Mouse (Mus musculus) cerebellum, adult 11-12 months (tissue): ENCODE data around the gene Exoc2.
A peak's percentile ranks its signal among the peaks of the same experiment; 100 is the strongest.

Experiments used
- DNase-seq: peaks from one replicate; pipeline ENCODE4 v3.0.0; 2022

Gene Exoc2

GRCm38 (mm10) chr13:30880310-30880709, 93.6 kb downstream of the Exoc2 start:
- no peak for DNase-seq

GRCm38 (mm10) chr13:30879871-30880270, 94.0 kb downstream of the Exoc2 start:
- DNase-seq: peak; percentile 19

- no peak for DNase-seq
These were observed 98.1 kb downstream of the Exoc2 start for GRCm38 (mm10) chr13:30875825-30876224.

- DNase-seq: no peak
These were observed 100.4 kb downstream of the Exoc2 start for GRCm38 (mm10) chr13:30873472-30873871.

GRCm38 (mm10) chr13:30865486-30865885, 108.4 kb downstream of the Exoc2 start:
- DNase-seq: no peak

GRCm38 (mm10) chr13:30864042-30864441, 109.9 kb downstream of the Exoc2 start:
- no peak for DNase-seq

GRCm38 (mm10) chr13:30858421-30858820, 115.5 kb downstream of the Exoc2 start:
- no peak for DNase-seq

- no peak for DNase-seq
These were observed 123.2 kb downstream of the Exoc2 start for GRCm38 (mm10) chr13:30850736-30851135.

GRCm38 (mm10) chr13:30848001-30848400, 125.9 kb downstream of the Exoc2 start:
- DNase-seq: no peak

GRCm38 (mm10) chr13:30846506-30846905, 127.4 kb downstream of the Exoc2 start:
- no peak for DNase-seq

GRCm38 (mm10) chr13:30843049-30843448, 130.8 kb downstream of the Exoc2 start:
- no peak for DNase-seq

GRCm38 (mm10) chr13:30841843-30842242, 132.1 kb downstream of the Exoc2 start:
- DNase-seq: no peak

- no peak for DNase-seq
These were observed 132.6 kb downstream of the Exoc2 start for GRCm38 (mm10) chr13:30841306-30841705.

GRCm38 (mm10) chr13:30840700-30841099, 133.2 kb downstream of the Exoc2 start:
- no peak for DNase-seq

GRCm38 (mm10) chr13:30836342-30836741, 137.6 kb downstream of the Exoc2 start:
- DNase-seq: no peak

GRCm38 (mm10) chr13:30834859-30835258, 139.0 kb downstream of the Exoc2 start:
- DNase-seq: no peak

GRCm38 (mm10) chr13:30834349-30834748, 139.5 kb downstream of the Exoc2 start:
- no peak for DNase-seq

- no peak for DNase-seq
These were observed 140.3 kb downstream of the Exoc2 start for GRCm38 (mm10) chr13:30833476-30834149.

GRCm38 (mm10) chr13:30831369-30831768, 142.5 kb downstream of the Exoc2 start:
- DNase-seq: no peak

GRCm38 (mm10) chr13:30826511-30826910, 147.4 kb downstream of the Exoc2 start:
- DNase-seq: no peak

GRCm38 (mm10) chr13:30824903-30825302, 149.0 kb downstream of the Exoc2 start:
- DNase-seq: no peak

- no peak for DNase-seq
These were observed 153.3 kb downstream of the Exoc2 start for GRCm38 (mm10) chr13:30820555-30820954.

GRCm38 (mm10) chr13:30819891-30820290, 154.0 kb downstream of the Exoc2 start:
- no peak for DNase-seq

- no peak for DNase-seq
These were observed 156.5 kb downstream of the Exoc2 start for GRCm38 (mm10) chr13:30817436-30817835.

GRCm38 (mm10) chr13:30814256-30814655, 159.6 kb downstream of the Exoc2 start:
- DNase-seq: no peak
